Mouse (Mus musculus) lung, postnatal 0 days (tissue): ENCODE results near the gene Dkkl1. TPM values are rescaled to one million over a fixed set of nuclear protein-coding genes. Genes with fewer than 3 reads are reported as not detected.

Experiments used
- ATAC-seq: fragments of 200-750 bp; cut with Nextera tagmentation; 2 replicates; pipeline ENCODE4 v1.8.0; 2017; ENCODE audit warnings: moderate library complexity
- DNase-seq: peaks from one replicate; pipeline ENCODE4 v3.0.0-alpha.2; 2016; ENCODE audit warnings: low spot score
- H3K27ac ChIP-seq: fragments of 300-500 bp; sonication (generic); 2 replicates; pipeline ENCODE4 v1.5.1; 2014; ENCODE audit warnings: antibody characterized with exemption, mild to moderate bottlenecking, low read length, mixed read lengths
- H3K27me3 ChIP-seq: fragments of 300-500 bp; sonication (generic); replicated peaks from 2 replicates; pipeline ENCODE4 v1.6.1; 2014; ENCODE audit warnings: low read length, mixed read lengths; ENCODE audit not compliant: insufficient read depth
- H3K36me3 ChIP-seq: fragments of 300-500 bp; sonication (generic); 2 replicates; pipeline ENCODE4 v1.6.1; 2014; ENCODE audit warnings: low read length, mixed read lengths; ENCODE audit not compliant: insufficient read depth
- H3K4me1 ChIP-seq: fragments of 300-500 bp; sonication (generic); 2 replicates; pipeline ENCODE4 v1.6.1; 2014; ENCODE audit warnings: antibody characterized with exemption, low read depth, low read length, mixed read lengths; ENCODE audit not compliant: insufficient read depth
- H3K4me2 ChIP-seq: fragments of 300-500 bp; sonication (generic); replicated peaks from 2 replicates; pipeline ENCODE4 v1.6.1; 2014; ENCODE audit warnings: low read depth, mild to moderate bottlenecking, low read length, moderate library complexity, mixed read lengths
- H3K4me3 ChIP-seq: fragments of 300-500 bp; sonication (generic); 2 replicates; pipeline ENCODE4 v1.5.1; 2014; ENCODE audit warnings: low read depth, low read length
- H3K9ac ChIP-seq: fragments of 300-500 bp; sonication (generic); replicated peaks from 2 replicates; pipeline ENCODE4 v1.6.1; 2014; ENCODE audit warnings: low read depth, mild to moderate bottlenecking
- H3K9me3 ChIP-seq: fragments of 300-500 bp; sonication (generic); 2 replicates; pipeline ENCODE4 v1.6.1; 2016; ENCODE audit warnings: low read length, mixed read lengths
- CTCF ChIP-seq: IDR thresholded peaks from 2 replicates; pipeline ENCODE4 v1.5.1; 2016; ENCODE audit warnings: antibody characterized with exemption, mild to moderate bottlenecking
- EP300 ChIP-seq: IDR thresholded peaks from 2 replicates; pipeline ENCODE4 v1.6.1; 2016; ENCODE audit warnings: antibody characterized with exemption, mild to moderate bottlenecking, control low read depth
- WGBS: fragments of 180-500 bp; shearing (Covaris S2); extraction: QIAGEN DNeasy Blood & Tissue Kit; methylation state at CpG from one replicate; pipeline ENCODE4 v1.1.7; 2014; 5-methylcytosine and 5-hydroxymethylcytosine counted together
- microRNA-seq: library from miRNA; unstranded; fragments of <30 nt; microRNA quantifications from one replicate; pipeline ENCODE4, GENCODE M21; 2016
- polyA plus RNA-seq: library from polyadenylated mRNA; unstranded; fragments of >200 nt; fragmentation: Nextera tagmentation; extraction: Ambion mirVana; gene quantifications from 2 replicates; pipeline ENCODE4 v1.2.1, GENCODE M21; 2015

The Dkkl1 gene
- polyA plus RNA-seq, 1 experiment from 2014 or later, result 1.1 TPM

DNA sequence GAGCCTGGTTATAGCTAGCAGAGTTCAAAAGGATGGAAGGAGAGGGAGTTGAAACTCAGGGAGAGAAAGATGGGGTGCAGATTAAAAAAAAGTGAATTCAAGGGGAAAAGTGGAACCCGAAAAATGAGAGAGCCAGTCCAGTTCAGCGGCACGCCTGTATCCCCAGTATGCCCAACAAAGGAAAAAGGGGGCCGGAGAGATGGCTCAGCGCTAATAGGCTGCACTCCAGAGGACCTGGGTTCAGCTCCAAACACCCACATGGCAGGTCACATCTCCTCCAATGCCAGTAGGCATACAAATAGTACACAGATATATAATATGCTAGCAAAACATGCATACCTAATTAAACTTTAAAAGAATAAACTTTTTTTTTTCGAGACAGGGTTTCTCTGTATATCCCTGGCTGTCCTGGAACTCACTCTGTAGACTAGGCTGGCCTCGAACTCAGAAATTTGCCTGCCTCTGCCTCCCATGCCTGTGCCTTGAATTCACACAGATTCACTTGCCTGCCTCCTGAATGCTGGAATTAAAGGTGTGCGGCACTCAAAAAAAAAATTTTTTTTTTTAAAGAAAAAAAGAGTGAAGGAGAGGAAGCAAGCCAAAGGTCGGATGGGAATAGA is 48.8 kb downstream of the Dkkl1 start:
- H3K27me3 ChIP-seq, result peaks cover 47% of the 10 kb centered on the region
- TF ChIP-seq CTCF, result no peak
- TF ChIP-seq EP300, result no peak
- H3K9me3 ChIP-seq, result no peaks in the 10 kb centered on the region
- no peak for ATAC-seq
- H3K9ac ChIP-seq, result no peak overlapping the region
- DNase-seq, result no peak
- H3K4me2 ChIP-seq, result no peak overlapping the region
- WGBS, result 66% methylated on average over 9 of the region's 9 CpGs
- H3K36me3 ChIP-seq, result no peaks in the 10 kb centered on the region
- H3K27ac ChIP-seq, result no peak overlapping the region
- no peak overlapping the region for H3K4me3 ChIP-seq
- H3K4me1 ChIP-seq, result 0 out of 2 replicates have a peak, but pooled peaks cover 5% of the 10 kb centered on the region

DNA sequence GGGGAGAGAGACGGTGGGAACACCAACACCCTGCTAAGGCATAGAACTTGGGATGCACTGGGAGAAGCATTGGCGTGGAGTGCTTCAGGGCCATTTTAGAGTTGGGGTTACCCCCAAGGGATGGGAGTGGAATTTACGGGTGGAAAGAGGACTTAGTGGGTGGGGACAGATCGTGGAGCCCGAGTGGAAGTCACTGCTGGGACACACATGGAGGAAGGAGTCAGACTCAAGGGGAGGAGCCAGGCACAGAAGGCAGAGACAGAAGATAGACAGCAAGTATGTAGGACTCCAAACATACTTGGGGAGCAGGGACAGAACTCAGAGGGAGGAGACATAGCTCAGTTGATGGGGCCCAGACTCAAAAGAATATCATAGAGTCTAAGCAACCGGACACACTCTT is 49.4 kb downstream of the Dkkl1 start:
- H3K4me1 ChIP-seq, result 0 out of 2 replicates have a peak, but pooled peaks cover 5% of the 10 kb centered on the region
- H3K4me3 ChIP-seq, result peak overlapping the region; percentile 26; the same call in 1 of the 2 replicates
- no peak overlapping the region for H3K9ac ChIP-seq
- H3K27me3 ChIP-seq, result peaks cover 41% of the 10 kb centered on the region
- H3K4me2 ChIP-seq, result peak overlapping the region; percentile 69
- DNase-seq (peak; percentile 23), ATAC-seq (no peak; the same call in 1 of the 2 replicates)
- 25% methylated on average over 6 of the region's 6 CpGs for WGBS
- TF ChIP-seq CTCF (no peak), EP300 (no peak)
- H3K9me3 ChIP-seq, result no peaks in the 10 kb centered on the region
- H3K27ac ChIP-seq, result no peak overlapping the region
- H3K36me3 ChIP-seq, result no peaks in the 10 kb centered on the region

DNA sequence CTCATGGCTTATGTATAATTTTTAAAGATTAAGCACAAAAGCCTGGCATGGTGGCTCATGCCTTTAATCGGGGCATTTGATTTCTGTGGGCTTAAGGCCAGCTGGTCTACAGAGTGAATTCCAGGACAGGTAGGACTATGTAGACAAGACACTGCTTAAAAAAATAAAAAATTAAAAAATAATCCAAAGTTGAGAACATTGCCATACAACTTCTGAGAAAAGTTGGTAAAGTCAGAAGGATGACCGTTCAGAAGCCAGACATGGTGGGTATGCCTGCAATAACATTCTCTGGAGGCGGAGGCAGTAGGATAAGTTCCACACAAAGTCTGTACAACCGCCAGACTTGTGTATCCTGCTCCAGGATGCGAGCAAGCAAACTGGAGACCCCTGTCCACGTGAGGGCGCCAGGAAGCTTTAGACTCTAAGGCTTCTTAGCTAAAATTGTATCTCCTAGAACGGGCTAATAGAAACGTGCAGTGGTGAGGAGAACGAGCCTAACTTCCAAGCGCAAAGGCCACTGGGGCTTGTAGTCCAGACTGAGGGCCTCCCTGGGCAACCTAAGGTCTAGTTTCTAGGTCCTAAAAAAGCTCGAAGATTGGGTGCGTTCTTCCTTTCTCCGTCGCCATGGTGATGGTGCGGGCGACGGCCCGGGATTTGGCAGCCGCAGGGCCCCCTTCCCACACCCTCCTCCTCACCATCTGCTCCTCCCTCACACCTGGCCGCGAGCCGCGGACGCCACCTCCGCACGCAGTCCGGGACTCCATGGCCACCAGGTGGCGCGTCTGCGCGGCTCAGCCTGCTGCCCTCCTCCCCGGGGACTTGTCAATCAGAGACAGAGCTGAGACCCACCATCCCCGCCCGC is 50.1 kb downstream of the Dkkl1 start:
- TF ChIP-seq EP300 (no peak), CTCF (peak; percentile 92)
- 4% methylated on average over 35 of the region's 35 CpGs for WGBS
- peak; percentile 93 for DNase-seq

DNA sequence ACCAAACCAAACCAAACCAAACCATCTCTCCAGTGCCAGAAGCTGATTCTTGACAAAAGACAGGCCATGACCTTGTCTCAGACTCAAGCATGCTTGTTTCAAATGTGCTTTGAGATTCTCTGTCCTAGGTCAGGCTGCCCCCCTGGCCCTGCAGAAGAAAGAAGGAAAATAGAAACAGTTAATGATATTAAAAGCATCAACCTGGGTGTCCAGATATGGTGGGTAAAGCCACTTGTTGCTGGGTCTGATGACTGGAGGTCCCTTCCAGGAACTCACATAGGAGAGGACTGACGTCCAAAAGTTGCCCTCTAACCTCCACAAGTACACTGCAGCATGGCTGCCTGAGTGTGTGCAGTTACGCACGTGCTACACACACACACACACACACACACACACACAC is 51.1 kb downstream of the Dkkl1 start:
- no peaks in the 10 kb centered on the region for H3K36me3 ChIP-seq
- 89% methylated on average over 3 of the region's 3 CpGs for WGBS
- ATAC-seq (no peak), DNase-seq (no peak)
- no peak overlapping the region for H3K4me3 ChIP-seq
- H3K4me1 ChIP-seq, result 0 out of 2 replicates have a peak, but pooled peaks cover 5% of the 10 kb centered on the region
- TF ChIP-seq EP300, result no peak
- no peak for TF ChIP-seq CTCF
- H3K27me3 ChIP-seq, result peaks cover 30% of the 10 kb centered on the region
- H3K4me2 ChIP-seq, result no peak overlapping the region
- H3K27ac ChIP-seq, result no peak overlapping the region
- H3K9me3 ChIP-seq, result no peaks in the 10 kb centered on the region
- H3K9ac ChIP-seq, result no peak overlapping the region

More for the DNA sequence above, 50.1 kb downstream of the Dkkl1 start:
- H3K9ac ChIP-seq, result no peak overlapping the region
- no peaks in the 10 kb centered on the region for H3K9me3 ChIP-seq
- peak overlapping the region; percentile 26 for H3K4me3 ChIP-seq
- peak; percentile 91 for ATAC-seq
- H3K27me3 ChIP-seq, result peaks cover 35% of the 10 kb centered on the region
- peak overlapping the region; percentile 69 for H3K4me2 ChIP-seq
- no peaks in the 10 kb centered on the region for H3K36me3 ChIP-seq
- 0 out of 2 replicates have a peak, but pooled peaks cover 5% of the 10 kb centered on the region for H3K4me1 ChIP-seq
- no peak overlapping the region for H3K27ac ChIP-seq

DNA sequence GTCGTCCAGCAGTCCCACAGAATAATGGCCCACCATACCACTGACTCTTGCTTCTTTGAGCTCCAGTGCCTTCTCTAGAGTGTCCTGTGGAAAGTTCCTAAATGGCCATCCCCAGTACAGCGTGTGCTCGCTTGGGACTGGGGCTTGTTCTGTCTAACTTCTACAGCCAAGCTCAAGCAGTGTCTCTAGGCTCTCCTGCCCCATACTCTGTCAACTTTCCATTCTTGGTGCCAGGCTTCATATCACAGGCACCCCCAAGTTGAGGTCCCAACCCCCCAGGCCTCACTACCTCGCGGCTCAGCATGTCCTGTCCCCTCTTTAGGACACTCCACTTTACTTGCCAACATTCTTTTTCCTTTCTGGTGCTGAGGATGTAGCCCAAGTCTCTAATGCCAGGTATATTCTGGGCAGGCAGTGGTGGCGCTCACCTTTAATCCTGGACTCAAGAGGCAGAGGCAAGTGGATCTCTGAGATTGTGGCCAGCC is 51.6 kb downstream of the Dkkl1 start:
- Histone ChIP-seq H3K27me3 (peaks cover 25% of the 10 kb centered on the region), H3K4me3 (no peak overlapping the region), H3K4me2 (no peak overlapping the region), H3K4me1 (0 out of 2 replicates have a peak, but pooled peaks cover 5% of the 10 kb centered on the region), H3K9ac (no peak overlapping the region), H3K9me3 (no peaks in the 10 kb centered on the region), H3K27ac (no peak overlapping the region), H3K36me3 (no peaks in the 10 kb centered on the region)
- WGBS, result 91% methylated on average over 6 of the region's 6 CpGs
- ATAC-seq, result no peak
- no peak for TF ChIP-seq CTCF
- no peak for TF ChIP-seq EP300
- no peak for DNase-seq

DNA sequence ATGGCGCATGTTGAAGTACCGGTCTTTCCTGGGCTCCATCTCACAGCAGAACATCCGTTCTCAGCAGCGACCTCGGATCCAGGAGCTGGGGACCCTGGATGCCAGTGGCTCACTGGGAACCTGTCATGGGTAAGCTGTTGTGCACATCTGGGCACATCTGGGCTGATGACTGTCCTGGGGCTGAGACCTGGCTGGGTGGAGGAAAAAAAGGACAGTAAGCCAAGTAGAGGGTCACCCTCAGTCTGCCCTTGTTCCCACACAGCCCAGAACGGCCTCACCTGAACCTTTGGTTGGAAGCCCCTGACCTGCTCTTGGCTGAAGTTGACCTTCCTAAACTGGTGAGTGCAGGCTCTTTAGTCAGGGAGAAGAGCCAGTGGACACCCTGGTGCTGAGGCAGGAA is 53.0 kb downstream of the Dkkl1 start:
- H3K27me3 ChIP-seq, result peaks cover 11% of the 10 kb centered on the region
- 88% methylated on average over 6 of the region's 6 CpGs for WGBS
- H3K9ac ChIP-seq, result no peak overlapping the region
- TF ChIP-seq CTCF (no peak), EP300 (no peak)
- no peak overlapping the region for H3K4me2 ChIP-seq
- H3K27ac ChIP-seq, result no peak overlapping the region
- no peaks in the 10 kb centered on the region for H3K36me3 ChIP-seq
- DNase-seq (no peak), ATAC-seq (no peak)
- no peaks in the 10 kb centered on the region for H3K9me3 ChIP-seq
- no peak overlapping the region for H3K4me3 ChIP-seq
- 0 out of 2 replicates have a peak, but pooled peaks cover 5% of the 10 kb centered on the region for H3K4me1 ChIP-seq

Small RNAs within 50 kb of the gene (microRNA-seq; reads per million reads assigned to microRNA genes)
- not detected for gene Mir7055

Other genes starting within 250 kb of the Dkkl1 start
- 5.4 and 5.6 TPM in 2 replicates for gene Cpt1c, start 237.3 kb downstream of the Dkkl1 start, polyA plus RNA-seq
- 146 and 159 TPM in 2 replicates for gene Prmt1, start 225.6 kb downstream of the Dkkl1 start, polyA plus RNA-seq
- gene Irf3, start 214.5 kb downstream of the Dkkl1 start, polyA plus RNA-seq, result 90.4 and 96.5 TPM in 2 replicates
- gene Bcl2l12, start 213.4 kb downstream of the Dkkl1 start, polyA plus RNA-seq, result 29.0 and 33.2 TPM in 2 replicates
- 18.1 and 20.5 TPM in 2 replicates for gene Scaf1, start 195.8 kb downstream of the Dkkl1 start, polyA plus RNA-seq
- gene Rras, start 194.2 kb downstream of the Dkkl1 start, polyA plus RNA-seq, result 160 TPM in 2 replicates
- gene Prr12, start 159.3 kb downstream of the Dkkl1 start, polyA plus RNA-seq, result 6.4 and 6.7 TPM in 2 replicates
- gene Nosip, start 149.7 kb downstream of the Dkkl1 start, polyA plus RNA-seq, result 54.6 and 62.8 TPM in 2 replicates
- gene Prrg2, start 149.5 kb downstream of the Dkkl1 start, polyA plus RNA-seq, result 36.8 and 40.8 TPM in 2 replicates
- 158 and 162 TPM in 2 replicates for gene Rcn3, start 119.9 kb downstream of the Dkkl1 start, polyA plus RNA-seq
- gene Fcgrt, start 108.3 kb downstream of the Dkkl1 start, polyA plus RNA-seq, result 138 and 143 TPM in 2 replicates
- gene Rps11, start 87.7 kb downstream of the Dkkl1 start, polyA plus RNA-seq, result 972 and 1,016 TPM in 2 replicates
- 1,107 and 1,148 TPM in 2 replicates for gene Rpl13a, start 83.4 kb downstream of the Dkkl1 start, polyA plus RNA-seq
- gene Gm45713, start 75.9 kb downstream of the Dkkl1 start, polyA plus RNA-seq, result 0.62 and 0.96 TPM in 2 replicates
- gene Flt3l, start 75.7 kb downstream of the Dkkl1 start, polyA plus RNA-seq, result 5.1 and 6.1 TPM in 2 replicates
- 51.7 and 58.4 TPM in 2 replicates for gene Pih1d1, start 57.8 kb downstream of the Dkkl1 start, polyA plus RNA-seq
- 26.7 and 26.8 TPM in 2 replicates for gene Aldh16a1, start 57.6 kb downstream of the Dkkl1 start, polyA plus RNA-seq
- 0.56 and 0.65 TPM in 2 replicates for gene Slc17a7, start 48.2 kb downstream of the Dkkl1 start, polyA plus RNA-seq
- gene Gfy, start 32.6 kb downstream of the Dkkl1 start, polyA plus RNA-seq, result not detected in 2 replicates
- gene Pth2, start 31.2 kb downstream of the Dkkl1 start, polyA plus RNA-seq, result not detected in 2 replicates
- gene Ccdc155, start 7.3 kb downstream of the Dkkl1 start, polyA plus RNA-seq, result 2.7 and 3.3 TPM in 2 replicates
- gene Tead2, start 3.6 kb upstream of the Dkkl1 start, polyA plus RNA-seq, result 46.5 and 52.3 TPM in 2 replicates
- 9.1 and 9.8 TPM in 2 replicates for gene Cd37, start 27.0 kb upstream of the Dkkl1 start, polyA plus RNA-seq
- not detected in 2 replicates for gene Slc6a16, start 28.9 kb upstream of the Dkkl1 start, polyA plus RNA-seq
- not detected in 2 replicates for gene Slc6a21, start 65.4 kb upstream of the Dkkl1 start, polyA plus RNA-seq
- 19.2 and 21.9 TPM in 2 replicates for gene Trpm4, start 121.6 kb upstream of the Dkkl1 start, polyA plus RNA-seq
- 0.50 and 0.54 TPM in 2 replicates for gene Hrc, start 123.1 kb upstream of the Dkkl1 start, polyA plus RNA-seq
- 1.8 and 2.0 TPM in 2 replicates for gene Ppfia3, start 154.9 kb upstream of the Dkkl1 start, polyA plus RNA-seq
- 0.49 TPM in 1 of 2 replicates, not detected in the other for gene Lin7b, start 158.4 kb upstream of the Dkkl1 start, polyA plus RNA-seq
- gene Snrnp70, start 183.6 kb upstream of the Dkkl1 start, polyA plus RNA-seq, result 85.3 and 104 TPM in 2 replicates
- gene Kcna7, start 193.5 kb upstream of the Dkkl1 start, polyA plus RNA-seq, result 0.16 and 0.24 TPM in 2 replicates
- 7.1 and 7.2 TPM in 2 replicates for gene Ntf5, start 201.5 kb upstream of the Dkkl1 start, polyA plus RNA-seq
- gene Lhb, start 208.7 kb upstream of the Dkkl1 start, polyA plus RNA-seq, result 4.5 and 4.7 TPM in 2 replicates
- gene Gys1, start 222.7 kb upstream of the Dkkl1 start, polyA plus RNA-seq, result 19.2 and 19.6 TPM in 2 replicates
- gene Ruvbl2, start 225.9 kb upstream of the Dkkl1 start, polyA plus RNA-seq, result 59.9 and 63.5 TPM in 2 replicates
- 5,808 and 6,026 TPM in 2 replicates for gene Ftl1, start 247.7 kb upstream of the Dkkl1 start, polyA plus RNA-seq